Mouse (Mus musculus) limb, embryonic 14.5 days (tissue): ENCODE data around the gene Tmem51. TPM values are rescaled to one million over a fixed set of nuclear protein-coding genes. Genes with fewer than 3 reads are reported as not detected.

Experiments used
- ATAC-seq: fragments of 200-750 bp; cut with Nextera tagmentation; 2 replicates; pipeline ENCODE4 v1.8.0; 2017; ENCODE audit warnings: low read depth, moderate number of reproducible peaks, moderate TSS enrichment; ENCODE audit not compliant: low FRiP score
- DNase-seq: peaks from one replicate; pipeline ENCODE4 v3.0.0-alpha.2; 2015; ENCODE audit warnings: low spot score
- H3K27ac ChIP-seq: fragments of 300-500 bp; sonication (generic); replicated peaks from 2 replicates; pipeline ENCODE4 v1.5.1; 2014; ENCODE audit warnings: low read depth, mild to moderate bottlenecking, low read length, moderate library complexity, mixed read lengths
- H3K27me3 ChIP-seq: fragments of 300-500 bp; sonication (generic); 2 replicates; pipeline ENCODE4 v1.6.1; 2014; ENCODE audit warnings: low read length, mixed read lengths; ENCODE audit not compliant: control insufficient read depth, insufficient read depth
- H3K36me3 ChIP-seq: fragments of 300-500 bp; sonication (generic); 2 replicates; pipeline ENCODE4 v1.6.1; 2014; ENCODE audit warnings: mild to moderate bottlenecking, low read length, moderate library complexity, mixed read lengths; ENCODE audit not compliant: control insufficient read depth, insufficient read depth
- H3K4me1 ChIP-seq: fragments of 300-500 bp; sonication (generic); 2 replicates; pipeline ENCODE4 v1.6.1; 2014; ENCODE audit warnings: antibody characterized with exemption, low read length, mixed read lengths; ENCODE audit not compliant: control insufficient read depth, insufficient read depth
- H3K4me2 ChIP-seq: fragments of 300-500 bp; sonication (generic); replicated peaks from 2 replicates; pipeline ENCODE4 v1.6.1; 2014; ENCODE audit warnings: low read depth, mild to moderate bottlenecking, low read length, moderate library complexity; ENCODE audit not compliant: severe bottlenecking
- H3K4me3 ChIP-seq: fragments of 300-500 bp; sonication (generic); replicated peaks from 2 replicates; pipeline ENCODE4 v1.5.1; 2014; ENCODE audit warnings: low read length
- H3K9ac ChIP-seq: fragments of 300-500 bp; sonication (generic); 2 replicates; pipeline ENCODE4 v1.6.1; 2014; ENCODE audit warnings: mild to moderate bottlenecking, low read depth, low read length, moderate library complexity; ENCODE audit not compliant: severe bottlenecking
- H3K9me3 ChIP-seq: fragments of 300-500 bp; sonication (generic); 2 replicates; pipeline ENCODE4 v1.6.1; 2016; ENCODE audit warnings: low read length; ENCODE audit not compliant: control insufficient read depth
- POLR2A ChIP-seq: fragments of 200-500 bp; IDR thresholded peaks from 2 replicates; pipeline ENCODE4 v1.8.0; 2012; ENCODE audit warnings: inconsistent platforms, mild to moderate bottlenecking, moderate library complexity, borderline replicate concordance; ENCODE audit not compliant: insufficient read depth, insufficient read length; ENCODE audit errors: extremely low read depth
- WGBS: fragments of 180-500 bp; shearing (Covaris S2); extraction: QIAGEN DNeasy Blood & Tissue Kit; methylation state at CpG from one replicate; pipeline ENCODE4 v1.1.7; 2014; 5-methylcytosine and 5-hydroxymethylcytosine counted together
- polyA plus RNA-seq, 2 experiments: library from polyadenylated mRNA; depleted of rRNA in 1 of 2; stranded (reverse) in 1 of 2; unstranded in 1 of 2; fragments of >200 nt; fragmentation: Nextera tagmentation in 1 of 2; extraction: Ambion mirVana in 1 of 2; gene quantifications; 2 replicates each; pipeline versions ENCODE4 v1.2.1 to v1.2.3; 2012 to 2014

Tmem51 gene
- polyA plus RNA-seq, 2 experiments = 12.0 to 19.2 TPM

- WGBS = 81% methylated on average over 13 of the region's 13 CpGs
- no peak for TF ChIP-seq POLR2A
Observed at GRCm38 (mm10) chr4:142059113-142059840, 24.8 kb downstream of the Tmem51 start.

GRCm38 (mm10) chr4:142057529-142058216 is 26.4 kb downstream of the Tmem51 start:
- no peak overlapping the region for H3K9ac ChIP-seq
- no peak for ATAC-seq
- H3K27me3 ChIP-seq = no peaks in the 10 kb centered on the region
- no peak overlapping the region for H3K4me3 ChIP-seq
- DNase-seq = no peak
- 0 out of 2 replicates have a peak overlapping the region, but pooled peaks have one; percentile 19 for H3K27ac ChIP-seq
- no peak for TF ChIP-seq POLR2A
- no peaks in the 10 kb centered on the region for H3K36me3 ChIP-seq
- no peaks in the 10 kb centered on the region for H3K9me3 ChIP-seq
- WGBS = 77% methylated on average over 22 of the region's 22 CpGs
- H3K4me1 ChIP-seq = peaks cover 16% of the 10 kb centered on the region
- no peak overlapping the region for H3K4me2 ChIP-seq

More at GRCm38 (mm10) chr4:142059113-142059840, 24.8 kb downstream of the Tmem51 start:
- no peak overlapping the region for H3K27ac ChIP-seq
- no peak overlapping the region for H3K4me2 ChIP-seq
- H3K4me1 ChIP-seq = peaks cover 16% of the 10 kb centered on the region
- no peak overlapping the region for H3K9ac ChIP-seq
- ATAC-seq = no peak
- H3K4me3 ChIP-seq = no peak overlapping the region
- no peaks in the 10 kb centered on the region for H3K9me3 ChIP-seq
- H3K36me3 ChIP-seq = no peaks in the 10 kb centered on the region
- H3K27me3 ChIP-seq = no peaks in the 10 kb centered on the region
- no peak for DNase-seq

DNA sequence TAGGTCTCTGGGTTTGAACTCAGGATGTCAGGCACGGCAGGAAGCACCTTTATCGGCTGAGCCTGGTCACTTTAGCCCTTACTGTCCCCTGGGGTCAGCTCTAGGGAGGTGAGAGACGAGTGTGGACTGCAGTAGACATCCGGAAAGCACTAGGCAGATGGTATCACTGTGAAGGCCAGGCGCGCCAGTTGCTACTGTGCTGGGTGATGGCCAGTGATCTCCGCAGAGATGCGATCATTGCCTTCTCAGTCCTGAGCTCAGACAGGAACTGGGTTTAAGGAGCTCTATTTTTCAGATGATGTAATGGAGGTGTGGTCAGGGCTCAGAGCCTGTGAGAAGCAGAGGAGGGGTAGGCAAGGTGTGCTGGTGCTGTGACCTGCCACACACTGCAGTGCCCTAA is 28.5 kb downstream of the Tmem51 start:
- Histone ChIP-seq H3K4me3 (no peak overlapping the region), H3K27ac (no peak overlapping the region), H3K27me3 (no peaks in the 10 kb centered on the region), H3K4me2 (no peak overlapping the region), H3K9ac (no peak overlapping the region), H3K9me3 (no peaks in the 10 kb centered on the region), H3K4me1 (peaks cover 7% of the 10 kb centered on the region), H3K36me3 (no peaks in the 10 kb centered on the region)
- DNase-seq (no peak), ATAC-seq (no peak)
- no peak for TF ChIP-seq POLR2A
- 70% methylated on average over 8 of the region's 8 CpGs for WGBS

GRCm38 (mm10) chr4:142054580-142054979 is 29.5 kb downstream of the Tmem51 start:
- H3K9me3 ChIP-seq = no peaks in the 10 kb centered on the region
- H3K36me3 ChIP-seq = no peaks in the 10 kb centered on the region
- ATAC-seq (no peak), DNase-seq (no peak)
- 90% methylated on average over 11 of the region's 11 CpGs for WGBS
- peaks cover 3% of the 10 kb centered on the region; the same call in 1 of the 2 replicates for H3K4me1 ChIP-seq
- no peak overlapping the region for H3K4me2 ChIP-seq
- H3K4me3 ChIP-seq = no peak overlapping the region
- H3K27ac ChIP-seq = no peak overlapping the region
- no peaks in the 10 kb centered on the region for H3K27me3 ChIP-seq
- TF ChIP-seq POLR2A = no peak
- H3K9ac ChIP-seq = no peak overlapping the region

- H3K27ac ChIP-seq = no peak overlapping the region
- H3K4me3 ChIP-seq = no peak overlapping the region
- WGBS = 49% methylated on average over 9 of the region's 9 CpGs
- no peak for ATAC-seq
- peaks cover 3% of the 10 kb centered on the region; the same call in 1 of the 2 replicates for H3K4me1 ChIP-seq
- TF ChIP-seq POLR2A = no peak
- no peaks in the 10 kb centered on the region for H3K36me3 ChIP-seq
- H3K9ac ChIP-seq = no peak overlapping the region
- no peaks in the 10 kb centered on the region for H3K27me3 ChIP-seq
- H3K9me3 ChIP-seq = no peaks in the 10 kb centered on the region
- no peak overlapping the region for H3K4me2 ChIP-seq
- no peak for DNase-seq
Observed at GRCm38 (mm10) chr4:142053661-142054448, 30.2 kb downstream of the Tmem51 start.
